Mouse (Mus musculus): ENCODE results near the gene Fsd1.

- TF ChIP-seq POLR2AphosphoS2 (IDR thresholded peaks at IDR 0.05; ENCODE audit: insufficient read length, low read depth) (peak; percentile 27), POLR2A (IDR thresholded peaks at IDR 0.05; ENCODE audit: insufficient read length, low read depth) (peak; percentile 22), MYOG (IDR thresholded peaks at IDR 0.05; ENCODE audit: control insufficient read depth in 1 of 3, insufficient read depth in 1 of 3, insufficient read length in 2 of 3, low read depth in 2 of 3) (no peak), TCF12 (IDR thresholded peaks at IDR 0.05; ENCODE audit: insufficient read depth, poor library complexity, severe bottlenecking) (no peak), MAX (IDR thresholded peaks at IDR 0.05; ENCODE audit: low read depth) (no peak), MYOD1 (IDR thresholded peaks at IDR 0.05; ENCODE audit: control insufficient read depth in 1 of 3, insufficient read length in 2 of 3, low read depth in 2 of 3) (no peak), CEBPB (IDR thresholded peaks at IDR 0.05; ENCODE audit: insufficient read depth, poor library complexity, severe bottlenecking) (no peak), USF1 (IDR thresholded peaks at IDR 0.05; ENCODE audit: low read depth) (no peak), SRF (IDR thresholded peaks at IDR 0.05; ENCODE audit: control insufficient read depth, insufficient read length, low read depth) (no peak), TCF3 (IDR thresholded peaks at IDR 0.05; ENCODE audit: insufficient read length, low read depth) (no peak), E2F4 (IDR thresholded peaks at IDR 0.05; ENCODE audit: insufficient read depth) (no peak)
Observed at GRCm38 (mm10) chr17:55969966-55970891, 16.1 kb upstream of the Fsd1 start, which contains the start of gene Shd.

All from myocyte (in vitro differentiated cells).